Mouse (Mus musculus): Measurements from ENCODE around the gene Alpl. TPM values are rescaled to one million over a fixed set of nuclear protein-coding genes. Genes with fewer than 3 reads are reported as not detected.

The Alpl gene
- polyA plus RNA-seq, 2 experiments, result 5.1 TPM

DNA sequence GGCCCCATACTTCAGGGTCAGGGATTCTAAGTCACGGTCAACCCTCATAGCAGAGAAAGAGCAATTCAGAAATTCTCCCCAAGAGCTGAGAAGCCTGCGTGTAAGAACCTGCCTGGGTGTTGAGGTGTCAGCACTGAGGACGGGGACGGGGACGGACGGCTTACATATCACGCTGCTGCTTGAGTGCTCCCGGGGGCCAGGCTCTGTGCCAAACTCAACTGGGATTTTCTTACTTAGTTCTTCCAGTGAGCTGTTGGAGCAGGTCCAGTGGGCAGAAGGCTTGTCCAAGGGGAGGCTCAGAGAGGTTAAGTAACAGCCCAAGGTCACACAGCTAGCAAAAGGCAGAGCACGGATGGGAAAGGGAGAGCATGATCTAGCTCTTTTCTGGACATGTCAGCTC is 44.5 kb downstream of the Alpl start:
- DNase-seq (ENCODE audit: low read depth in 3 of 3, low spot score in 3 of 3) (peak in 2 of 3 experiments; percentile 26 to 49), ATAC-seq (ENCODE audit: insufficient read depth) (peak; percentile 64)
- Histone ChIP-seq H3K27ac (peak overlapping the region; percentile 100), H3K4me1 (replicated peaks; ENCODE audit: control insufficient read depth in 2 of 2, insufficient read depth in 2 of 2, low read length in 1 of 2) (peaks cover 39% of the 10 kb centered on the region in 2 experiments), H3K4me3 (ENCODE audit: insufficient read depth in 1 of 2, low read depth in 2 of 2, low read length in 2 of 2) (peak overlapping the region; percentile 51 to 55), H3K27me3 (ENCODE audit: control insufficient read depth, insufficient read depth, low read length) (peaks cover 3% of the 10 kb centered on the region; the same call in 1 of the 2 replicates), H3K4me2 (ENCODE audit: low read depth) (peak overlapping the region; percentile 76), H3K36me3 (replicated peaks; ENCODE audit: control insufficient read depth, insufficient read depth, low read depth) (no peaks in the 10 kb centered on the region), H3K9ac (replicated peaks) (peak overlapping the region; percentile 90), H3K9me3 (ENCODE audit: control insufficient read depth, low read length) (no peaks in the 10 kb centered on the region)
- no peak for TF ChIP-seq CTCF (IDR thresholded peaks at IDR 0.05; ENCODE audit: low read depth)
- no peak for TF ChIP-seq EP300 (IDR thresholded peaks at IDR 0.05; ENCODE audit: low read depth)
- WGBS (ENCODE audit: insufficient replicate concordance), result 34% methylated on average over 9 of the region's 9 CpGs

DNA sequence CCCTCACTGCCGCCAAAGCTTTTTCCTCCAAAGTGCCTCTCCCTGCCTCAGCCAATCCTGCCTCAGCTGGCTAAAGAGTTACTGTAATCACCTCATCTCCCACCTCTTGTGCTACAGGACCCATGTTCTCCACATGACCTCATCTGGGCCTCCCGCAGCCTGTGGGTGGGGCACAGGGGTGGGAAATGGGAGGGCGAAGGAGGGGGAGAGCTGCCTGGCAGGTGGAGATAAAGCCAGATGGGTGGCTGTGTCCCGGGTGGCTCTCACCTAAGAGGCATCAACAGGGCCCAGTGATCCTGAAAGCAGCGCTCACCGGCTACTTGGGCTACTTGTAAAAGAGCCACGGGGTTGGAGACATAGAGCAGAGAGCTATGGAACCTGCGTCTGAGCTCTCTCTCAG is 44.9 kb downstream of the Alpl start:
- Histone ChIP-seq H3K9ac (replicated peaks) (peak overlapping the region; percentile 90), H3K9me3 (ENCODE audit: control insufficient read depth, low read length) (no peaks in the 10 kb centered on the region), H3K27ac (peak overlapping the region; percentile 100), H3K4me3 (ENCODE audit: insufficient read depth in 1 of 2, low read depth in 2 of 2, low read length in 2 of 2) (peak overlapping the region; percentile 51 to 55), H3K27me3 (ENCODE audit: control insufficient read depth, insufficient read depth, low read length) (peaks cover 3% of the 10 kb centered on the region; the same call in 1 of the 2 replicates), H3K36me3 (replicated peaks; ENCODE audit: control insufficient read depth, insufficient read depth, low read depth) (no peaks in the 10 kb centered on the region), H3K4me2 (ENCODE audit: low read depth) (peak overlapping the region; percentile 76), H3K4me1 (replicated peaks; ENCODE audit: control insufficient read depth in 2 of 2, insufficient read depth in 2 of 2, low read length in 1 of 2) (peaks cover 39% of the 10 kb centered on the region in 2 experiments)
- WGBS (ENCODE audit: insufficient replicate concordance), result 9% methylated on average over 8 of the region's 8 CpGs
- DNase-seq (ENCODE audit: low read depth in 3 of 3, low spot score in 3 of 3) (peak; percentile 93 to 96 (median 94)), ATAC-seq (ENCODE audit: insufficient read depth) (peak; percentile 96)
- TF ChIP-seq EP300 (IDR thresholded peaks at IDR 0.05; ENCODE audit: low read depth) (peak; percentile 92), CTCF (IDR thresholded peaks at IDR 0.05; ENCODE audit: low read depth) (no peak)

DNA sequence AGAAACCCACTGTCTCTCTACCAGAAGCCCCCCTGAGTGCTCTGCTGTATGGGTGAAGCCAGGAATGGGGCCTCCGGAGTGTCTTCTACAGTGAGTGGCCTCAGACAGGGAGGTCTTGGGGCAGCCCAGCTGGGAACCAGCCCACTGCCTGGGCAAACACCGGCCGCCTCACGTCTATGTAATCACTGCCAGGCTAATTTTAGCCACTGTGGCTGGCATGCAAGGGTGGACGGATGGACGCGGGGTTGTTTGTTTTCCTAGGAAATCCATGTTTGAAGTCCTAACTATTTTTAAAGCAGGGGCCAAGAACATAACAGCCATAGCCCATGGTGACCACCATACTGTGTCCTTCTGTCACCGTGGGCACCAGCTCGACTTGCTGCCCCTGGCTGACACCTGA is 46.1 kb downstream of the Alpl start:
- Histone ChIP-seq H3K27ac (peak overlapping the region; percentile 100), H3K4me2 (ENCODE audit: low read depth) (no peak overlapping the region), H3K4me1 (replicated peaks; ENCODE audit: control insufficient read depth in 2 of 2, insufficient read depth in 2 of 2, low read length in 1 of 2) (peaks cover 39% of the 10 kb centered on the region in 2 experiments), H3K27me3 (ENCODE audit: control insufficient read depth, insufficient read depth, low read length) (peaks cover 3% of the 10 kb centered on the region; the same call in 1 of the 2 replicates), H3K4me3 (ENCODE audit: insufficient read depth in 1 of 2, low read depth in 2 of 2, low read length in 2 of 2) (no peak overlapping the region), H3K36me3 (replicated peaks; ENCODE audit: control insufficient read depth, insufficient read depth, low read depth) (no peaks in the 10 kb centered on the region), H3K9me3 (ENCODE audit: control insufficient read depth, low read length) (no peaks in the 10 kb centered on the region), H3K9ac (replicated peaks) (peak overlapping the region; percentile 75)
- ATAC-seq (ENCODE audit: insufficient read depth) (no peak), DNase-seq (ENCODE audit: low read depth in 3 of 3, low spot score in 3 of 3) (no peak)
- 71% methylated on average over 9 of the region's 9 CpGs for WGBS (ENCODE audit: insufficient replicate concordance)
- no peak for TF ChIP-seq CTCF (IDR thresholded peaks at IDR 0.05; ENCODE audit: low read depth)

DNA sequence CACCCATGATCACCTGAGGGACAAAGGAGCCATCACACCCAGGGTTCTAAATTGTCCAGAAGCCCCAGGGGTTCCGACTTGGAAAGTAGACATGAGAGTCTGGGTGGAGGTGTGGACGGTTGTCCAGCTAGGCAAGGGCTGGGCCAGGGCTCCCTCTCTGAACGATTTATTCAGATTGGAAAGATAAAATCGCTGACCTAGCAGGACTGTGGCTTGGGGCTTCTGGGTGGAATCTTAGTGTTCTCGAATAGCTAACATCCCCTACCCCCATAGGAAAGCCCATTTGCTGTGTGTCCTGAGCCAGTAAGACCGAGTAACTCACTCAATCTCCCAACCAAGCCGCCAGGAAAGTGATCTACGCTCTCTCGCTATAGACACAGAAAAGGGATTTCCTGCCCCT is 46.5 kb downstream of the Alpl start:
- Histone ChIP-seq H3K27ac (peak overlapping the region; percentile 100; the same call in 1 of the 2 replicates), H3K36me3 (replicated peaks; ENCODE audit: control insufficient read depth, insufficient read depth, low read depth) (no peaks in the 10 kb centered on the region), H3K4me1 (replicated peaks; ENCODE audit: control insufficient read depth in 2 of 2, insufficient read depth in 2 of 2, low read length in 1 of 2) (peaks cover 39% of the 10 kb centered on the region in 2 experiments), H3K4me3 (ENCODE audit: insufficient read depth in 1 of 2, low read depth in 2 of 2, low read length in 2 of 2) (no peak overlapping the region), H3K27me3 (ENCODE audit: control insufficient read depth, insufficient read depth, low read length) (peaks cover 3% of the 10 kb centered on the region; the same call in 1 of the 2 replicates), H3K9ac (replicated peaks) (peak overlapping the region; percentile 75; the same call in 1 of the 2 replicates), H3K4me2 (ENCODE audit: low read depth) (no peak overlapping the region), H3K9me3 (ENCODE audit: control insufficient read depth, low read length) (no peaks in the 10 kb centered on the region)
- 42% methylated on average over 9 of the region's 9 CpGs for WGBS (ENCODE audit: insufficient replicate concordance)
- TF ChIP-seq EP300 (IDR thresholded peaks at IDR 0.05; ENCODE audit: low read depth), result no peak
- TF ChIP-seq CTCF (IDR thresholded peaks at IDR 0.05; ENCODE audit: low read depth), result no peak
- ATAC-seq (ENCODE audit: insufficient read depth) (no peak), DNase-seq (ENCODE audit: low read depth in 3 of 3, low spot score in 3 of 3) (no peak)

DNA sequence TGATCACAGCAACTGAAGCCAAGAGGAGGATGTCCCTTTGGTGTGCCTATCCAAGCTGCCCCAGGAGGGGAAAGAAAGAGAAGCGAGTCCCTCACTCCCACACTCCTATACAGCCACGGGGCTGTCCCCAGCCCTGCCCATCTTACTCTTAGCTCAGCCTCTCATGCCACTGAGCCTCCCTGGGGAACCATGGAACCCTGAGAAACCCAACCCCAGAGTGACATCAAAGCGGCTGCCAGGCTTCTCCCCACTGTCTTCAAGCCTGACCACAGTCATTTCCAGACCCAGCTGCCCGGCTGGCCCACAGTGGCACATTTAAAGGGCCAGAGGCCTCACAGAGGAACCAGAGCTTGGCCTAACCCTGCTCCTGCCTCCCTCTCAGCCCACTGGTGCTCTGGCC is 47.5 kb downstream of the Alpl start:
- no peak for DNase-seq (ENCODE audit: low read depth in 3 of 3, low spot score in 3 of 3)
- no peak for ATAC-seq (ENCODE audit: insufficient read depth)
- H3K9ac ChIP-seq (replicated peaks), result peak overlapping the region; percentile 0; the same call in 1 of the 2 replicates
- no peaks in the 10 kb centered on the region for H3K36me3 ChIP-seq (replicated peaks; ENCODE audit: control insufficient read depth, insufficient read depth, low read depth)
- TF ChIP-seq CTCF (IDR thresholded peaks at IDR 0.05; ENCODE audit: low read depth) (no peak), EP300 (IDR thresholded peaks at IDR 0.05; ENCODE audit: low read depth) (no peak)
- peaks cover 3% of the 10 kb centered on the region; the same call in 1 of the 2 replicates for H3K27me3 ChIP-seq (ENCODE audit: control insufficient read depth, insufficient read depth, low read length)
- 47% methylated on average over 4 of the region's 4 CpGs for WGBS (ENCODE audit: insufficient replicate concordance)
- H3K4me3 ChIP-seq (ENCODE audit: insufficient read depth in 1 of 2, low read depth in 2 of 2, low read length in 2 of 2), result no peak overlapping the region
- no peak overlapping the region for H3K4me2 ChIP-seq (ENCODE audit: low read depth)
- H3K4me1 ChIP-seq (replicated peaks; ENCODE audit: control insufficient read depth in 2 of 2, insufficient read depth in 2 of 2, low read length in 1 of 2), result peaks cover 36 to 37% of the 10 kb centered on the region in 2 experiments
- H3K9me3 ChIP-seq (ENCODE audit: control insufficient read depth, low read length), result no peaks in the 10 kb centered on the region
- H3K27ac ChIP-seq, result no peak overlapping the region

Data from liver, embryonic 14.5 days (tissue).